Mouse (Mus musculus) cerebellum, postnatal 10 days (tissue): ENCODE measurements at regions not wholly inside any gene's neighbourhood (a gene's known extent, or its start where the extent isn't known, plus 50 kb on each side); places are given as distances from the start of the nearest gene placed in this dataset.
"Not testable (repeated sequence)": the region's sequence is repeated elsewhere in the genome, so short reads cannot be mapped to it uniquely, and the experiment has no call there.

Experiments
- DNase-seq, 2 experiments: peaks; one replicate each; pipeline ENCODE4 v3.0.0; 2021; ENCODE audit warnings: mixed read lengths in 2 of 2

DNA sequence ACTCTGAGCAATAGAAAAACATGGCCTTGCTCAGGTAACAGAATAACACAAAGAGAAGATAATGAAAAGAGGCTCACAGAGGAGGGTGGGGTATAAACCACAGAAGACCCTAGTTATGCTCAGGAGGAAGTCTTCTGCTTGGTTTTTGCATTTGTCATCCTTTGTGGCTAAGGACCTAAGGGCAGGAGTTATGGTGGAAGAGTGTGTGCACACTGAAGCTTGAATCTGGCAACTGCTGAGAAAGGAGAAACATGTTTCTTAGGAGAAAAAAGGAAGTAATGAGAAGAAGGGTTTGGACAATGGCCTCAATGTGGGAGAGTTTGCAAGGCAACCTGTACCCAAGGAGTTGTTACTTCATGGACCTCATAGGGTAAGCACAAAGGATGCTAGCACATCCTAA lies 106.8 kb upstream of the Nyap2 start:
- DNase-seq, result no peak

DNA sequence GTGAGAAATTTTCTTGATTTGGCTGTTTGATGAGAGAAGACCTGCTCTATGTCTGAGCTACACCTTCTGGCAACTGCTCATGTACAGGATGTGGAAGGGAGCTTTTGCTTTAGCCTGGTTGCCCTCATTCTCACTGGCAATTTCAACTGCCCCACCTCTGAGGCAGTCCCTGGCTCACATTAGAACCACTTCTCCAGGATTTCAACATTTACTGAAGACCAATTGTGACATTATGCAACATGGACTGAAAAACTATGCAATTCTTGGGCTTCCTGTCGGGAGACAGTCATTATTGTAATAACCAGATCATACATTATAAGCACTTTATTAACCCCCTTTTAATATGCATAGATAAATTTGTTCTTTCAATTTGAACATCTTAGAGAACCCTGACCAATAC lies 107.6 kb upstream of the Nyap2 start:
- no peak for DNase-seq

DNA sequence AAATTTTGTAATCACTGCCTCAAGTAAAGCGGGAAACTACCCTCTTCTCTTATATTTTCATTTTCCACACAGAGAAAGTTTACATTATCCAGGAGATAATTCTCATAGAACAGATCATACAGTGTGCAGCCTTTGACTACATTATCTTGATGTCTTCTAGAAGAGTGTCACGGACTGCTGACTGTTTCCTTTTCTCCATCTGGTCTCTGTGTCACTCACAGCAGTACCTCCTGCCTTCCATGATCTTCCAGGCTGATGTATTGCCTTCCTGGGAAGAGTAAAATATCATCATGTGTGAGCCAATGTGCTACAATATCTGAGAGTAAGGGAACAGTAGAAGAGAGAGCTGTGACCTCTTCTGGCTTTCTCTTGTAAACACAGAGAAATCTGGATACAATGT lies 111.0 kb upstream of the Nyap2 start:
- peak; percentile 45 to 48 for DNase-seq

DNA sequence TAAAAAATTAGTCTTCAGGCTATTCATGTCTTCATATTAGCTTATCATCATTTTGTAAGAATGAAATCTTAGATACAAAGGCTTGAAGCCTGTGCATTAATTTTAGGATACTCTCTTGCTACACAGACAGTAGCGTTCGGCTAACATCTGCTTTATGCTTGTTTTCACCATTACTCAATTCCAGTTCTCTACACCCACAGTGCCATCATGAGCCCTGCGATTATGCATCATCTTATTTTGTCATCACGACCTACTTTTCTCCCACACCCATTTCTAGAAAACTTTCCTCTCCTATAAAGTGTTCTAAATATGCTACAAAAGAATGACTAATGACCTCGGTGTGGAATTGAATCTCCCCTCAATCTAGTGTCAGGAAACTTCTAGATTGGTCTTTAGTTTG lies 112.4 kb upstream of the Nyap2 start:
- DNase-seq, result no peak

DNA sequence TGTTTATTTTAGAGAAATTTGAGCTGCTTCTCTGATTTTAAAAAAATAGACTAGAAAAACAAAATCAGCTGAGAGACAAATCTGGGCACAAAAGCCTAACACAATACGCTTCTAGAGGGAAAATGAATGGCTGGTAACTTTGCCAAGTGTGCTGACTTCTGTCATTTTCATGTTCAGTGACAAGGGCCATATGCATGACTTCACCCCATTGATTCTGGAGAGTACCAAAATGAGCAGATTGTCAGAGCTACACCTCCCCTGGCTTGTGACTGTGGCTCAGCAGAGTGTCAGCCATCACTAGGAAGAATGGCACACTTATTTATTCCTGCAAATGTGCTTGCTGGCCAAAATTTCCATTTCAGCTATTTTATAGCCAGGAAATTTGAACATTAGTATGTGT lies 112.9 kb upstream of the Nyap2 start:
- peak; percentile 77 to 82 for DNase-seq

DNA sequence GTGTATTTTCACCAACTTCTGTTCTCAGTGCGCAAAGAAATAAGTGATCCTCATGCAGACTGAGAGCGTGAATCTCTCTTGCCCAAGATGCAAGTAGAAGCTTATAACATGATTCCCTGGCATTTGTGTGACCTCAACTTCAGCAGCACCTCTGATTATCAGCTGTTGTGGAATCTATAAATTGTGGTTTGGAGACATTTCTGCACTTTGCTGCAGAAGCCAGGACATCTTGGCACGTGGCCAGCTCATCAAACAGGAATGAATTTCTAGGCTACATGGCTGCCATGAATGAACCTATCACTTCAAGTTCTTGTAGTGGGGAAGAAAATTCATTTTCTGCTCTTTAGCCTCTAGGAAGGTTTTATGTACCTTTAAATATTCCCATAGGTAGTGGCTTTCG lies 126.3 kb upstream of the Nyap2 start:
- peak; percentile 63 to 68 for DNase-seq

DNA sequence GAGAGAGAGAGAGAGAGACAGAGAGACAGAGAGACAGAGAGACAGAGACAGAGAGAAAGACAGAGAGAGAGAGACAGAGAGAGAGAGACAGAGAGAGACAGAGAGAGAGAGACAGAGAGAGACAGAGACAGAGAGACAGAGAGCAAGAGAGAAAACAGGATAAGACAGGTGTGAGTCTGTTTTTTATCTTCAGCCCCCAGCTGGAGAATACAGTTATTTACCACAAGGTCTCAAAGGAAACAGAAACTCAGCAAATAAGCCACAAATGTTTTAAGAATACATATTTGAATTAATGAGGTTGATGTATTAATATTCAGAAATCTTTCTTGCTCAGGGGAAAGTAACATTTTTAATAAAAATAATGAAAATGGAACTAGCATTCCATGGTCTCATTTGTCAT lies 130.7 kb upstream of the Nyap2 start:
- not testable (repeated sequence) for DNase-seq

DNA sequence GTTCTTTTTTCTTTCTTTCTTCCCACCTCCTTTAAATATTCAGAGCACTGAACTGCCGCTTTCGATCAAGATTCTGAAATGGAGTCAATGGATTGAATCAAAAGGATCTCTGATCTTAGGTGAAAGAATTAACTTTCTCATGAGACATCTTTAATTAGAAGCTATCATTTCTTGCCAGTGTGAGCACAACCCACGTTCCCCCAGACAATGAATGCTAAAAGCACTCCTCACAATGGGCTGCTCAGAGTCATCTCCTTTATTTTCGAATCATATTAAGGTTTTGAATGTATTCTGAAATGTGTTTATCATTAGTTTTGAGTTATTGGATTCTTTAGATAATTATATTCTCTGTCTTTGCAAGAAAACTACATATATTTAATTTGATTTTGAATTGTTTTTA lies 137.4 kb upstream of the Nyap2 start:
- no peak for DNase-seq

DNA sequence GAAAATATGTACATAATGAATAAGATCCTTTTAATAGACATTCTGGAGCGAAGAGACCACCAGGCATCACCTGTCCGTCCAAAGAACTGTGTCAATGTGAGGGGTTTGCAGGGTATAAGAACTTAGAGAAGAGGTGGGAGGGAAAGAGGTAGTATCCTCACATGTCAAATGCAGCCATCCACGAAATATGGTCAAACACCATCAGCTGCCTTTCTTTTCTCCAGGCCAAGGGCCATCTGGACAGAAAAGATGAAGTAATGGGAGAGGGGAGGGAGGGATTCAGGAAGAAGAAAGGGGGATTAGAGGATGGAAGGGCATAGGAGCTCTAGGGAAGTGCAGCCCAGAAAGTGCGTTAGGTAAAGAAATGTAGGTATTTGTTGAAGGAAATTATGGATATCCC lies 141.0 kb upstream of the Dock10 start:
- DNase-seq, result peak; percentile 60 to 61

DNA sequence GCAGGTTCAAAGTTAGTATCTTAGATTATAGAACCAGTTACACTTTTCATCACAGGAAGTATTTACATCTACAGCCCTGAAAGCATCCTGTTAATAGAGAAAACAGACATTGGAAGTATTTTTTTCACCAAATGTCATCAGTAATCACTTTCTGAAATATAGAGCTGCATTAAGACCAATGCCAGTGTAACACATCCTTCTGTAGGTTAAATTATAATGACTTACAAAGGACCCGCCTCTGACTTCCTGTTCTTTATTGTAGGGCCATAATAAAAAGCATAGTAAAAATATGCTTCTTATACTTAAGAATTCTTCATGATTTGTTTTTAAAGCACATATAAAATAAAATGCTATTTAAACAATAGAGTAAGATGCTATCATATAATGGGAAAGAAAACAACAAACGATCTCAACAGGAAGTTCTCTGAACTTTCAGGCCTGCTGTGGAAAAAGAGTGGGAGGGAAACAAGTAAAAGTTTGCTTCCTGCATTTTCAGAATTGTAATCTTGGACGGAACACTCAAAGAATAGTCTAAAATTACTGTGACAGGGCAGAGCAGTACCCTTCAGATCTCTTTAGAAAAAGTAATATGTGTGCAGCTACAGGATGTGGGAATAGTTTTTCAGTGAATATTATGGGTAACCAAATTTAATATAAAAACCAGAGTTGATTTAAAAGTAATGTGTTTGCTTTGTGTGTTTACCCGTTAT lies 116.0 kb upstream of the Dock10 start:
- no peak for DNase-seq

DNA sequence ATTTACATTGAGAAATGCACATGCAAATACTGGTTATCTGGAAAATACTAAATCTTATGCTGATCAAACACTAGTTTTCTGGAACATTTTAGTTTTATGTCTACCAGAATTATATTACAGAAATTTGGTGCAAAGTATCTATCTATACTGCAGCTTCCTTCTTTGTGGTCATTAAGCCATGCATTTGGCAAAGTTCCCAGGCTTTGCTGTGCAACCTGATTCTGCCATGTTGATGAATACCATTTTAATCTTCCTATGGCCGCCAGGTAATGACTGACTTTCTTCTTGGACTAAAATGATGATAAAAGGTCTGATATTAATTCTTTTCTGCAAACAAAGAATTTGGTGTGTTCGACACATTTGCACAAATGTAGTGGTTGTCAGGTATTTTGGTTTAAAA lies 115.3 kb upstream of the Dock10 start:
- peak; percentile 57 to 67 for DNase-seq

DNA sequence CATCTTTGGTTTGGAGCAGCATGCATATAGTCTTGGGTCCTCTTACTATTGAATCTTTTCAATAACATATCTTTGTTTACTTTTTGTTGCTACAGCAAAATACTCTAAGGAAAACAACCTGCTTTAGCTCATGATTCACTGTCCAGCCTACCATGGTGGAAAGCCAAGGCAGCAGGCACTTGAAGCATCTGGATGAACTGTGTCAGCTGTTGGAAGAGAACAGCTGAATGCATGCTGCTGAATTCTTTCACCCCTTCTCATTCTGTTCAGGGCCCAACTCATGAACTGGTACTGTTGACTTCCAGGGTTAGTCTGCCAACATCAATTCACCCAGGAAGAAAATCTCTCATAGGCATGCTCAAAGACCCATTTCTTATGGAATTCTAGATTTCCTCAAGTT lies 110.5 kb upstream of the Dock10 start:
- DNase-seq, result no peak

DNA sequence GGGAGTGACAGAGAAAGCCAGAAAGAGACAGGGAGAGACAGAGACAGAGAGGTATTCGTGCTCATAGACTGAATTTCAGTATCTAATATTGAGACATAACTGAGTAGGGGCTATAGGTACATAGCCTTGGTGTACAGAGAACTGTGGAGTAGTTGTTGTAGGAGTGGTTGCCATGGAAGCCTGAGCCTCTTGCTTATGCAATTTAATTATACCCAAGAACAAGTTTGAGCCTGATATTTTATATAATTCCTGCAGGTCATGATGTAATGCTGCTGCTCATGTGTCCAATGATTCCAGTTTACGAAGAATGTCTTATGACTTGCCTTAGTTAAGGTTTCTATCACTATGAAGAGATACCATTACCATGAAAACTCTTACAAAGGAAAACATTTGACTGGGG lies 98.7 kb upstream of the Dock10 start:
- no peak for DNase-seq

DNA sequence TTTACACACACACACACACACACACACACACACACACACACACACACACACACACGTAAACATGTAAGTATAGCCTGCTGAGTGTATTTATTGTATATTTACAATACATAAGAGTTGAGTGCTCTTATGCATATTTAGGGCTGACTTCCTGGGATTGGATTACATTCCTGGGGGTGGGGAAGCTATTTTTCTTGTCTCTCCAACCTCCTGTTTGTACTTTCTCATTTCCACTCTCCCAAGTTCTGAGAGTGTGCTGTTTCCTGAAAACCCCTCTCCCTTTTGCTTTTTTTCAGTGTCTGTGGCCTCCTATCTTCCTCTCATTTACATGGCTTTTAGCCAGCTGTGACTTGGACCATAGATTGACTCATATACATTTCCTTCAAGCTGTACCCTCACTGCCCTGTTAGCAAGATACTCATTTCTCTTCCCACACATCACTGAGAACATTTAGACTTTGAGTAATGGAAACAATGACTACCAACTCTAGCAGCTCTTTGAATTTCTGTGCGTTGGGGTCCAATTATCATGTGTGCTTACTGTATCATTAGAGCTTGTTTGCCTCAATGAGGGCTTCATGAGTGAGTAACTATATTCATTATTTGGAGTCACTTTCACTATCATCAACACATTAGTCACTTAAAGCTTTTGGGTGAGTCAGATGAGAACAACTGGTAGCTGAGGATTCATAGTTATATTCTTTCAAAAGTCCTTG lies 96.8 kb upstream of the Dock10 start:
- no peak for DNase-seq

DNA sequence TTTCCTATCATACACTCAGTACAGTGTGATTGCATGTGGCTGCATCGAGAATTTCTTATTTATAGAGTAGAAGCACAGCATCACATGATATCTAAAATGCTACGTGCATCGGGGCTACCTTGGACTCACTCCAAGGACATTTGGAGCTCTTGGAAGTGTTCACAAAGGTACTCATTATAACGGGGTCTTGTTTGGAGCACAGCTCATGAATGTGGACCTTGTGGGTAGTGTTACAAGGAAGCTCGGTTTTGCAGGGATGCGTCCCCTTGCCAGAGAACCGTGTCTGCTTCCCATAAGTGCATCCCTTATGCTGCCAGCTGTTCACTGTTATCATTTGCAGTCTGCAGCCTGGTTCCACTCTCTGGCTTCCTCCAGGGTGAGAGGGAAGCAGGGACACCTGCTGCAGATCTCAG lies 96.0 kb upstream of the Dock10 start:
- peak; percentile 58 to 60 for DNase-seq

DNA sequence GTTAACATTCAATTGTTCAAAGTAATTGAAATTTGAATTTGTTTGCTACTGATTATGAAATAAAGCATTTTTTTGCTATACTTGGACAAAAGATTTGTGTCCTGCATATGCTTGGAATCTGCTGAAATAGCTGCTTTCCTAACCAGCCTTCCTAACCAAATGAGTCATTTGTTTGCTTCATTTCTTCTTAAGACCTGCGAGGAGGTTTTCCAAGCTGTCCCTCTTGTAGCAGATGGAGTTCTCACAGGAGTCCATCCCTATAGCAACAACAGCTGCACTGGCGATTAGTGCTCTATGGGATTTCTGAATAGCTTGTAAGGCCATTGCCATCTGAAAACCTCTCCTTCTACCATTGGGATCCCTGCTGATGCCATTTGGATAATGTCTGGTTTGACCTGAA lies 94.4 kb upstream of the Dock10 start:
- DNase-seq, result peak; percentile 55 to 64

DNA sequence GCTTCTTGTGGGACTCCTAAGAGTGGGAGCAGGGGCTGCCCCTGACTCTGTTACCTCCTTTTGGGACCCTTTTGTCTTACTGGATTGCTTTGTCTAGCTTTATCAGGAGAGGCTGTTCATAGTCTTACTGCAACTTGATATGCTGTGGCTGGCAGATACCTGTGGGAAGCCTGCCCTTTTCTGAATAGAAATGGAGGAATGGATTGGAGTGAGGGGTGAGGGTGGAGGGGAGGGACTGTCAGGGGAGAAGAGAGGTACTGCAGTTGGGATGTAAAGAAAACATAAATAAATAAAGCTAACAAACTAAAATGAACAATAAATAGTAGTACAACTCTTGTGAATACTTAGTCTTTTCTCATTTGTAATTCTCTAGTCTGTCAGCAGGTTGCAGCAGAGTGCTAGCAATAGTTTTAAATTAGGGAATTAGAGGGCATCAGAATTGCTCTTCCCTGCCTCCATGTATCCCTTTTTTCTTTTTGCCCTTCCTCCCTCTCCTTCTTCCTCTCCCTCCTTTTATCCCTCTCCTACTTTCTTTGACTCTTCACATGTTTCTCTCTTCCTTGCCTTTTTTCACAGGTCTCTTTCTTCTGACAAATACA lies 72.0 kb upstream of the Dock10 start:
- DNase-seq, result peak; percentile 63 to 78

DNA sequence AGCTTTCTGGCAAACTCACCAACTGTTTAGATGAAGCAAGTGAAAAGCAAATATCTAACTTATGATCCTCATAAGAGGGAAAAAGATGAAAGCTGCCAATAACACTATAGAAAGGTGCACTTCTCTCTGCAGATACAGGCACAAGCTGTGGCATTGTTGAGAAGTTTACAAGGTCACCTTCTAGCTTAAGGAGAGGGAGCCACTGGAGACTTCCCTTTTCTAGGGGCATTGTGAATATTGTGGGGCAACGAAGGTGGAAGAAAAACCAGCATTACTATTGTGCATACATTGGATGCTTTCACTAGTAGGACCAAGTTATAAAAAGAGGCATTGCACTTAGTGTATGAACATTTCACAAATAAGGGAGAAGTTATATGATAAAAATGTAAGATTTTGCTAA lies 68.1 kb upstream of the Dock10 start:
- no peak for DNase-seq

DNA sequence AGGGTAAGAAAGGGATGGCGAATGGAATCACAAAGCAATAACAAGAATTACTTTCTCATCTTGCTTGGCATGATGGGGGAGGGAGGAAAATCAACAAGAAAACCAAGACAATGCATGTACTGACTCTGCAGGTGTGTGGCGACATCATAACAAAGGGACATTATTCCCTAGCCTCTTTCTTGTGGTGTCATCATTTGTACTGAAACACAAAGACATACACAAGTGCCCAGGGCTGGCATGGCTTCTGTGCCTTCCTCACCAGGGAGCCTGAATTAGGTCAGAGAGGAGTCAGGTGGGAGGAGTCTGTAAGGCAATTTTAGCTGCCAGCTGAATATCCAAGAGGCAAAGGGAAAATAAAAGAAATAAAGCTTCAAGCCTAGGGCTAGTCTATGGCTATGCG lies 65.6 kb upstream of the Dock10 start:
- DNase-seq, result peak in 1 of 2 experiments; percentile 16

DNA sequence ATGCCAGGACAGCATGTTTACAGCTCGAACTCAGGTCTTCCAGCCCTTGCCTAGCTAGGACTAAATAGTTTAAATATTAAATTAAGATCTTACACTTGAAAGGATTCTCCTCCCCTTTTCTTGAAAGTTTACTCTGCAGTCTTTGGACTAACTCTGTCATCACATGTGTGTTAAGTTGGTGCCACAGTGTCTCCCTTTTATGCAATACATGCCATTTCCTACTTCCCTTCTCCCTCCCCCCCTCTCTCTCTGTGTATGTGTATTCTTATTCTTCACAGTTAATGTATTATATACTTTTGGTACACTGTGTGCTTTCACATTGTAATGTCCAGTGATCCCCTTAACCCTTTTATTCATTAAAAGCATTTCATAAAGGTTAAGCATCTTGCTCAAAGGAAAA lies 63.9 kb upstream of the Dock10 start:
- no peak for DNase-seq

DNA sequence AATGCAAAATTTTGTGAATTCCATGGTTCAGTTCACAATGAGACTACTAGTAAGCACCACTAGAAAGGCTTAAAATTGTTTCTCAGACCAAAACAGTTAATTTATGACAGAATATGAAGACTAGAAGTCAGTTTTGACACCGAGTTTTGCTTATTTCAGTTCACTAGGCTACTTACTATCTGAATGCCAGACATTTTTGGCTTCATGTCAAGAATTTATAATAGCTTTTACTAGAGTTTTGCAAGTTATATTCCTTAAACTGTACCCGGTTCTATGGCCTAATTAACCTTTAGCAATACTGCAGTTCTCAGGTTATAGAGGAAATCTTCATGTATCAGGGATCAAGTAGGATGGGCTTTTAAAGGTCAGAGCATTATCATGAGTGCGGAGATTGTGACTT lies 54.6 kb upstream of the Dock10 start:
- DNase-seq, result no peak
